Mouse (Mus musculus) adrenal gland, postnatal 14 days (tissue): ENCODE measurements around the gene Plscr3. TPM values are rescaled to one million over a fixed set of nuclear protein-coding genes. Genes with fewer than 3 reads are reported as not detected.

ENCODE experiments used
- DNase-seq: peaks from one replicate; pipeline ENCODE4 v3.0.0; 2021; ENCODE audit warnings: mixed read lengths
- total RNA-seq: library from RNA; stranded (reverse); gene quantifications from 2 replicates; pipeline ENCODE4 v1.2.3, GENCODE M21; 2021

The Plscr3 gene
- total RNA-seq, 1 experiment from 2014 or later, result 51.3 TPM

GRCm38 (mm10) chr11:69864138-69864860, 18.1 kb downstream of the Plscr3 start:
- no peak for DNase-seq

DNA sequence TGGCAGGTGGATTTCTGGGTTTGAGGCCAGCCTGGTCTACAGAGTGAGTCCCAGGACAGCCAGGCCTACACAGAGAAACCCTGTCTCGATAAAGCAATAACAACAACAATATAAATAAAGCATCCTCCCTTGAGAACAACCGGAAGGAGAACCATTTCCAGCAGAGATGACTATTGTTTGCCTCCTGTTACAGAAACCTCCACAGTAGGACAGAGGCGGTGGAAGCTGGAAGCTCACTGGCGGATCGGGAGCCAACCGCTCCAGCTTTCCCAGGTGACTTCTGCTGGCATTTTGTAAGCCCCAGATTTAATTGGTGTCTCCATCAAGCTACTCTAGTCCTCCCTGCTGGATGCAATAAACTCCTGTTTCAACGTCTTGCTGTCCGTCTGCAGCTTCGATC, 19.4 kb downstream of the Plscr3 start:
- DNase-seq, result no peak

DNA sequence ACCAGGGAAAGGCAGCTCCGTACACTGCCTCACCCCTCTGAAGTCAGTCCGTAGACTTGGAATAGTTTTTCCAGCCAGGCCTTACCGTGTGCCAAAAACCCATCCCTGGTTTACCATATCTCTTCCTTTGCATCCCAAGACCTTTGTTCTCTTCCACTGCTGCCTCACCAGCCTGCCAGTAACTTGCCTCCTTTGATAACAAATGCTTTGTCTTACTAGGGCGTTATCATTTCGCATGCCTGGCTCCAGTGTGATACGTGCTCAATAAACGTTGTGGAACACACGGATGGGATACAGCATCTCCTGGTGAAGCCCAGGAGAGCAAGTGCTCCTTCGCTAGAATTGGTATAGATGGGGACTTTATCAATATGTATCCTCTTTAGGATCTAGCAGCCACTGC, 21.2 kb downstream of the Plscr3 start:
- no peak for DNase-seq

- DNase-seq, result no peak
Measured at GRCm38 (mm10) chr11:69870289-69871069, 24.3 kb downstream of the Plscr3 start.

DNA sequence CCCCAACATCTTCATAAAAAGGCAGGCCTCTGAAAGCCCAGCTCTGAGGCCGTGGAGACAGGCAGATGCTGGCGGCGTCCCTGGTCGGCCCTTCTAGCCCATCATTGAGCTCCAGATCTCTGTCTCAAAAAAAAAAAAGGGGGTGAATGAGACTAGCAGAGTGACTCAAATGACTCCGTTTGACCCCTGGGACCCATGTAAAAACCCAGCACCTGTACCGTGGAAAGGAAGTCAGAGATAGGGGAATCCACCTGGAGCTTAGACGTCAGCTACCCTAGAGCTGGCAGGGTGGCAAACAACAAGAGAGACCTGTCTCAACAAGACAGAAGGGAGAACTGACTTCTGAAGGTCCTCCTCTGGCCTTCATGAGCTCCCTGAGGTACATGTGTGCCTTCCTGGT, 25.6 kb downstream of the Plscr3 start:
- DNase-seq, result no peak

DNA sequence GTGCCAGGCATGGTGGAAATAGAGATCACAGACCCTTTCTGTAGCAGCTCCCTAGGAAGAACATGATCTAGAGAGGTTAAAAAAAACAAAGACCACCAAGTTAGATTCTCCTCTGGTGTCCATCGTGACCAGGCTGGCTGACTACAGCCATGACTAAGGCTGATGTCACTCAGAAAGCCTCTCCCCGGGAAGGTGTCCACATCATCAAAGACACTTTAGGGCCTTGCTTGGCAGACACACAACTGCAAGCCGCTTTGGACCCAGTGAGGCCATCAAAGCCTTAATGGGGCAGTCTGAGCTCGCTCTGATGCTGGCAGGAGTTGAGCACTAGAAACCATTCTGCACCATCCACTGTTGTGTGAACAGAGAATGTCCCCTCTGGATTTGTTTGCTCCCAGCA, 26.3 kb downstream of the Plscr3 start:
- DNase-seq, result no peak

GRCm38 (mm10) chr11:69876186-69876585, 30.0 kb downstream of the Plscr3 start:
- DNase-seq, result no peak

- DNase-seq, result peak; percentile 92
Measured at GRCm38 (mm10) chr11:69876867-69877266, 30.7 kb downstream of the Plscr3 start.

- no peak for DNase-seq
Measured at GRCm38 (mm10) chr11:69877878-69878277, 31.7 kb downstream of the Plscr3 start, which contains the start of gene Tmem95. Gene Tmem95, minus strand, starts transcription at chr11:69878018.

DNA sequence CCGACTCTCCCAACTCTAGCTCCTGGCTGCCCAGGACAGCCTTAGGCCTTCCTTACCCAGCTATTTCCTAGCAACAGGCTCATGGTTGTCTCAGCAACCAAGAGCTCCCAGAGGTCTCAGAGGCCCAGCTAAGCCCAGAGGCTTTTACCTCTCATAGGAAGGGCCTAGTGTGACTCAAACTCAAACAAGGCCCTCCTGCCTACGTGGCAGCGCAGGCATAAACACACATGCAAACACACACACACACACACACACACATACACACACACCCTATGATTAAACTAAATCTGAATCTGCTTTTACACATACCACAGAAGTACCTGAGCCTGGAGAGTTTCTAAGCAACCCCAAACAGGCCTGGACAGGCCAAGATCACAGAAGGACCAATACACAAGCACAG, 32.2 kb downstream of the Plscr3 start:
- no peak for DNase-seq

DNA sequence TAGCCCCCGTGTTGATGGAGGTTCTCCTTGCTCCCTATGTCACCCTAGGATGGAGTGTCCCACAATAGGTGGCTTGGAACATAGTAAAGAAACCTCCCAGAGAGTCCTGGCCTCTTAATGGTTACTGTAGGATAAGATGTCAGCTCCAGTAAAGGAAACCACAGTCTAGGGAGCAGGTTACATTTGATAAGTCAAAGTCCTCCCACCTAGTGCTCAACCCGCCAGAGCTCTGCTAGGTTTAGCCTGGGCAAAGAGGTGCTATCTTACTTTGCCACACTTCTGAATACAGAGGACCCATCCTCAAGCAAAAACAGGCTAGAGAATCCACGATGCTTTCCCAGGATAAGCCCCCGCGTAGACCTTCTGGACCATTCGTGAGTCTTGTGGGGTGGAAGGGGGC, 32.8 kb downstream of the Plscr3 start:
- DNase-seq, result no peak

DNA sequence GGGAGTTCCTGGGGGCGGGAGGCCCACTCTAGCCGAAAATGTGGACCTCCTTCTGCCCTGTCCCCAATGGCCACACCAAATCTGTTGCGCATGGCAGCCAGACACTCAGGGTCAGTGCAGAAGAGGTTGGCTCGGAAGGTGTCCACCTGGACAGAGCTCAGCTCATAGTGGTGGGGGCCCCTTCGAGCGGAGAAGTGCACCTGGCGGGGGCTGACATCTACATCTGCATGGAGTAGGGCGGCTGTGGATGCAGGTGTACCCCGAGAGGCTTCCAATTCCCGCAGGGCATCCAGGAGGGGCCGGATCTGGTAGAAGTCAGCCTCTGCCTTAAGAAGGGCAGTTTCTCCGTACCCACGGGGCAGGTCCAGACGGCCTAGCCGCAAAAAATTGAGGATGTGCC, 33.5 kb downstream of the Plscr3 start:
- DNase-seq, result no peak

DNA sequence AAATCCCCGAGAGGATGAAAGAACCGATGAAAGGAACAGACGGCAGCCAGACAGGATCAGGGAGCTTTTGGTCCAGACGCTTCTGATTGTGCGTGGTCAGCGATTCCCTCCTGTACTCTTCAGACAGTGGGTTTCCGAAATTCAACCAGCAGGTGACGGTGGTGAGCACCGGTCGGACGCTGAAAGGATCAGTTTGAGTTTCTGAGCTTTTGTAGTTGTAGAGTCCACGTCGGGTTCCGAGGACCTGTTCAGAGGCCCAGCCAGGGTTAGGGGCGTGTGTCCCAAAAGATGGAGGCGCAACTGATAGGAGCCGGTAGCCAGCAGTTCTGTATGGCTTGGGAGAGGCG, 34.3 kb downstream of the Plscr3 start:
- peak; percentile 81 for DNase-seq

- peak; percentile 93 for DNase-seq
Measured at GRCm38 (mm10) chr11:69880853-69881603, 34.9 kb downstream of the Plscr3 start, which contains the start of gene Kctd11. Gene Kctd11, minus strand, starts transcription at chr11:69881406.

DNA sequence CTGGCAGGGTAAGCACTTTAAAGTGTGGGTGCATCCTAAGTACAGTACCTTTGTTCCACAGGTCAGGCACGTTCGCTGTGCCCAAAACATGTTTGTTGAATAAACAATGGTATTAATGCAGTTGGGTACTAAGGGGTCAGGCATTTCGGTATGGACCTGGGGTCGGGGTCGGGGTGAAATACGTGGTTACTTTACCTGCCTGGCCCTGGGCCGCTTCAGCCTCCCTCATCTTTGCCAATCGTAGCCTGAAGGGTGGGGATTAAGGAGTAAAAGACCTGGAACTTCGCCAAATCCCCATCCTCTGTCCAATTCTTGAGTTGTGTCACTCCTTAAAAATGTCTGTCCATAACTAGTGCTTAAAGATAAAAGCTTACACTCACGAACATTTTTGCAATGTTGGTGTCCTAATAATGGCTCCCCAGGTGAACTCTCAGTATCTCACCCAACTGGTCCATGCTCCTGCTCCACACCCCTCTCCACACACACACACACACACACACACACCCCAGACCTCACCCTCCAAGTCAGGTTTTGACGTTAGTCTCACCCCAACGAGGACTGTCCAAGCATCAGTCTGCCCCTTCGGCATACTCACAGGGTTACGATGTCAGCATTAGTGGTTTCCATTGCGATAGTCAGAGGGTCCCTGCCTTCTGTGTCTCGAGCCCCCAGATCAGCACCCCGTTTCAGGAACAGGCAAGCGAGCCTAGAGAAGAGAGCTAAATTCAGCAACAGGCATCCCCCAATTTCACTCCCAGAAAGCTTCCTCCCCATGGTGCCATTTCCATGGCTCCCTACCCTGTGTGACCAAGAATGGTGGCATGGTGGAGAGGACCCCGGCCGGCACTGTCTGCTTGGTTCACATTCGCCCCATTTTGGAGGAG, 35.9 kb downstream of the Plscr3 start:
- no peak for DNase-seq

GRCm38 (mm10) chr11:69883066-69883465, 36.9 kb downstream of the Plscr3 start:
- DNase-seq, result no peak

DNA sequence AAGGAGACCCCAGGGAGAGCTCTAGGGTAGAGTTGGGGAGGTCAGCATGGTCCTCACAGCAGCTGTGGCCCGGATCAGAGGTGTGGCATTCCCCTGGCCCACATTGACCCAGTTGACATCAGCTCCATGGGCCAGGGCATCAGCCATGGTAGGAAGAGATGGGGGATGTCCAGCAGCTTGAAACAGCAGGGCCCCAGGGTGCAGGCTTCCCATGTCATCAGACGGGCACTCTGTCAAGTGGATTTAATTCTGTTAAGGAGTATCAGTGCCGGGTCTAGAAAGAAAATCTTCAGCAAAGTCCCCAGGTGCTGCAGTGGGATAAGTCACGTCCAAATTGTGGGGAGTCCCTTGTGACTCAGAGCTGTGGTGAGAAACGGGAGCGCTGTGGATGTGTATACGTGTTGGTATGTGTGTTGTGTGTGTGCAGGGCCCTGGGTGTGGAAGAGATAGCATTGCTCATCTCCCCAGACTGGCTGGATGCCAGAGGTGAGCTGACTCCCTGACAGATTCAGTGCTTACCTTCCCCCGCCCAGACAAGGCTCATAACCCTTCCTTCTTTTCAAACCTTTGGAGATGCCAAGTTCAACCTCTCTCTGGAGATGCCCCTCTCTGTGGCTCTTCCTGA, 37.5 kb downstream of the Plscr3 start:
- DNase-seq, result peak; percentile 35

DNA sequence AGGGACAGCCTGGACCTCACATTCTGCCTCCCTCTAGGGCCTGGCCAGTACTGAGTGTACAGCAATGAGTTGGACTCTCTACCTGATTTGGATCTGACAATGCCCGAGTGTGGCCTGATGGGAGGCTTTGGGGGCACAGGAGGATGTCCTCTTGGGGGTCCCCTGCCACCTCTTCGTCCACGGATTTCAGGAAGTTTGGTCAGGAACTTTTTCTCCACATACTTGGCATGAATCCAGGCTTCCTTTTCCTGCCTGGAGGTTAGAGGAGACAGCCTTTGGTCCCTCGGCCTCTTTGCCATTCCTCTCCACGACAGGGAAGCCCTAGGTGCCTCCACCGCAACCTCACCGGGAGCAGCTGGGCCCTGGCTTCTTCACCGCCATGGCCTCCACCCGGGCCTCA, 38.1 kb downstream of the Plscr3 start:
- no peak for DNase-seq

GRCm38 (mm10) chr11:69884663-69885062, 38.5 kb downstream of the Plscr3 start:
- DNase-seq, result no peak

GRCm38 (mm10) chr11:69886907-69887635, 40.9 kb downstream of the Plscr3 start:
- DNase-seq, result no peak

- DNase-seq, result no peak
Measured at GRCm38 (mm10) chr11:69891482-69891881, 45.3 kb downstream of the Plscr3 start.
